Mouse (Mus musculus) heart, postnatal 0 days (tissue): Measurements from ENCODE around the gene Gm20518.
A peak's percentile ranks its signal among the peaks of the same experiment; 100 is the strongest.

ENCODE experiments used
- CTCF ChIP-seq: IDR thresholded peaks from 2 replicates; pipeline ENCODE4 v1.5.1; 2016; ENCODE audit warnings: antibody characterized with exemption, control low read depth, low read depth
- EP300 ChIP-seq: IDR thresholded peaks from 2 replicates; pipeline ENCODE4 v1.6.1; 2016; ENCODE audit warnings: antibody characterized with exemption, low read depth

DNA sequence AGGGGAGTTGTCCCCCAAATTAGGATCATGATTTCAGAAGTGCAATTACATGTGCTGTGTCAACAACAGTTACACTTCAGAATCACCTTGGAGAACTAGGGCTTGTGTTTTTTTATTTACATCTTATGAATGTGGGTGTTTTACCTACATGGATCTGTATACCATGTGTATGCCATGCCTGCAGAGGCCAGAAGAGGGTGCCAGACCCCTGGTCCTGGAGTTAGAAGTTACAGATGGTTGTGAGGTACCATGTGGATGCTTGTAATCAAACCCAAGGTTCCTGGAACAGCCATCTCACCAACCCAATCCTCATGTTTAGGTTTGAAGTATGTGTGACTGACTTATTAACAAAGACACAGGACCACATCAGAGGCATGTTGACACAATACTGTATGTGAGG lies 32.9 kb downstream of the Gm20518 start:
- no peak for TF ChIP-seq EP300
- peak; percentile 71 for TF ChIP-seq CTCF
